Mouse (Mus musculus): ENCODE data around the gene Dnajb4. TPM values are rescaled to one million over a fixed set of nuclear protein-coding genes. Genes with fewer than 3 reads are reported as not detected.
A peak's percentile ranks its signal among the peaks of the same experiment; 100 is the strongest.
"Not testable (repeated sequence)": the region's sequence is repeated elsewhere in the genome, so short reads cannot be mapped to it uniquely, and the experiment has no call there.

Gene Dnajb4
- total RNA-seq, 4 experiments from 2014 or later, result 51.8 to 78.7 (median 62.1) TPM

- no peak for DNase-seq (ENCODE audit: low spot score in 2 of 2)
These were observed 1.8 kb downstream of the Dnajb4 start for GRCm38 (mm10) chr3:152208096-152208885.

GRCm38 (mm10) chr3:152207156-152207555, 2.9 kb downstream of the Dnajb4 start:
- DNase-seq (ENCODE audit: low spot score in 2 of 2), result no peak

GRCm38 (mm10) chr3:152204577-152204976, 5.5 kb downstream of the Dnajb4 start:
- DNase-seq (ENCODE audit: low spot score in 2 of 2), result no peak

- DNase-seq (ENCODE audit: low spot score in 2 of 2), result no peak
These were observed 6.1 kb downstream of the Dnajb4 start for GRCm38 (mm10) chr3:152203996-152204395.

- DNase-seq (ENCODE audit: low spot score in 2 of 2), result no peak
These were observed 6.7 kb downstream of the Dnajb4 start for GRCm38 (mm10) chr3:152203411-152203810.

- no peak for DNase-seq (ENCODE audit: low spot score in 2 of 2)
These were observed 7.2 kb downstream of the Dnajb4 start for GRCm38 (mm10) chr3:152202942-152203341.

- DNase-seq (ENCODE audit: low spot score in 2 of 2), result no peak
These were observed 8.5 kb downstream of the Dnajb4 start for GRCm38 (mm10) chr3:152201651-152202050.

- DNase-seq (ENCODE audit: low spot score in 2 of 2), result no peak
These were observed 8.9 kb downstream of the Dnajb4 start for GRCm38 (mm10) chr3:152201181-152201580.

GRCm38 (mm10) chr3:152199125-152199524, 11.0 kb downstream of the Dnajb4 start:
- no peak for DNase-seq (ENCODE audit: low spot score in 2 of 2)

GRCm38 (mm10) chr3:152197246-152197645, 12.9 kb downstream of the Dnajb4 start:
- DNase-seq (ENCODE audit: low spot score in 2 of 2), result not testable (repeated sequence)

- peak; percentile 89 for DNase-seq (ENCODE audit: low spot score in 2 of 2)
These were observed 16.4 kb downstream of the Dnajb4 start for GRCm38 (mm10) chr3:152193635-152194097.

GRCm38 (mm10) chr3:152193177-152193576, 16.9 kb downstream of the Dnajb4 start:
- DNase-seq (ENCODE audit: low spot score in 2 of 2), result no peak

- DNase-seq (ENCODE audit: low spot score in 2 of 2), result no peak
These were observed 17.7 kb downstream of the Dnajb4 start for GRCm38 (mm10) chr3:152192238-152192931.

- no peak for DNase-seq (ENCODE audit: low spot score in 2 of 2)
These were observed 18.3 kb downstream of the Dnajb4 start for GRCm38 (mm10) chr3:152191791-152192237.

GRCm38 (mm10) chr3:152190679-152191477, 19.2 kb downstream of the Dnajb4 start:
- DNase-seq (ENCODE audit: low spot score in 2 of 2), result no peak

- DNase-seq (ENCODE audit: low spot score in 2 of 2), result no peak
These were observed 20.8 kb downstream of the Dnajb4 start for GRCm38 (mm10) chr3:152189306-152189705.

GRCm38 (mm10) chr3:152186106-152186505, 24.0 kb downstream of the Dnajb4 start:
- DNase-seq (ENCODE audit: low spot score in 2 of 2), result no peak

- DNase-seq (ENCODE audit: low spot score in 2 of 2), result no peak
These were observed 26.6 kb downstream of the Dnajb4 start for GRCm38 (mm10) chr3:152183522-152183921.

GRCm38 (mm10) chr3:152180624-152181023, 29.5 kb downstream of the Dnajb4 start:
- DNase-seq (ENCODE audit: low spot score in 2 of 2), result no peak

GRCm38 (mm10) chr3:152179285-152179684, 30.8 kb downstream of the Dnajb4 start:
- no peak for DNase-seq (ENCODE audit: low spot score in 2 of 2)

- DNase-seq (ENCODE audit: low spot score in 2 of 2), result no peak
These were observed 31.3 kb downstream of the Dnajb4 start for GRCm38 (mm10) chr3:152178816-152179215.

Measured in layer of hippocampus, adult 8-10 months (tissue).